Mouse (Mus musculus) thymus, postnatal 36 days (tissue): Measurements from ENCODE around the gene Tmc8.
A peak's percentile ranks its signal among the peaks of the same experiment; 100 is the strongest.
"Not testable (repeated sequence)": the region's sequence is repeated elsewhere in the genome, so short reads cannot be mapped to it uniquely, and the experiment has no call there.

ENCODE experiments used
- DNase-seq, 2 experiments: peaks; one replicate each; pipeline ENCODE4 v3.0.0; 2022; ENCODE audit warnings: mixed read lengths in 2 of 2

Tmc8 gene

DNA sequence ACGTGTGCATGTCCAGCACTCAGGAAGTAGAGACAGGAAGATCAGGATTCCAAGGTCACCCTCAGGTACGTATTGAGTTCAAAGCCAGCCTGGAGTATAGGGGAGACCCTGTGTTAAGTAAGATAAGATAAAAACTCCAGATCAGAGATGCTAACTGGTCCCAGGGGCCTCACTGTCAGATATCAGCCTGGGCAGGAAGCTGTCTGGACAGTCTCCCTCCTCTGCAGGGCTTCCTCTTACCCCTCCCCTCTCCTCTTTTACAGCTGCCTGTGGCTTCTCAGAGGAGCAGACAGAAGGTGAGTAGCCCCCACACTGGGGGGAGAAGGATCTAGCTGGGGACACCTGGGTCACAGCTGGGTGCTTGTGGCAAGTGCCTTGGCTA is 16.3 kb downstream of the Tmc8 start:
- DNase-seq, result peak in 1 of 2 experiments; percentile 52

DNA sequence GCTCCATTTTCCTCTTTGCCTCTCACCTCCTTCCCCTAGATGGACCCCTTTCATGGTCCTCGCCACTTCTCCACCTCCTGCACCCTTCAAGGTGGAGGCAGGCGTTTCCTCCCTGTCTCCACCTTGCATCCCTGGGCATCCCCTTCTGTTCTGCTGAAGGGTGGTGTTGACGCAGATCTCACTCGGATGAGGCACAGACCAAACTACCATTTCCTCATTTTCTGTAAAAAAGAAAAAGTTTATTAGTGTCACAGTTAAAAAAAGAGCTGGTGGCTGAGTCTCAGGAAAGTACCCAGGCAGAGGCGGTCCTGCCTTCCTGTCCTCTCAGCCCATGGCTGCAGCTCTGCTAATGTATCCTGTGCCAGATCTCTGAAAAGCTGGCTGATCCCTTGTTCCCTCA is 17.3 kb downstream of the Tmc8 start:
- no peak for DNase-seq

DNA sequence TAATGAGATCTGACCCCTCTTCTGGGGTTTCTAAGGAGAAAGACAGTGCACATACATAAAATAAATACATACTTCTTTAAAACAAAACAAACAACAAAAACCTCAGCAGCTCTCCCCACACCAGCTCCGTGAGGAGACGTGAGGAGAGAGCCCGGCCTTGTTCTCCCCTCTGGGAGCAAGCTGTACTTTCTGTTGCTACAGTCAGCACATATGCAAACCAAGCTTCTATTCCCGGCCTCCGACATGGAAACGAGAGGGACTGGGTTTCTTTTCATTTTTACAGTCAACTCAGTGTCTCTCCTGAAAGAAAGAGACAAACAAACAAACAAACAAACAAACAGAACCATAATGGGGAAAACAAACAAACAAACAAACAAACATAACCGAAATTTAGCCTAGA is 18.2 kb downstream of the Tmc8 start:
- DNase-seq, result no peak

DNA sequence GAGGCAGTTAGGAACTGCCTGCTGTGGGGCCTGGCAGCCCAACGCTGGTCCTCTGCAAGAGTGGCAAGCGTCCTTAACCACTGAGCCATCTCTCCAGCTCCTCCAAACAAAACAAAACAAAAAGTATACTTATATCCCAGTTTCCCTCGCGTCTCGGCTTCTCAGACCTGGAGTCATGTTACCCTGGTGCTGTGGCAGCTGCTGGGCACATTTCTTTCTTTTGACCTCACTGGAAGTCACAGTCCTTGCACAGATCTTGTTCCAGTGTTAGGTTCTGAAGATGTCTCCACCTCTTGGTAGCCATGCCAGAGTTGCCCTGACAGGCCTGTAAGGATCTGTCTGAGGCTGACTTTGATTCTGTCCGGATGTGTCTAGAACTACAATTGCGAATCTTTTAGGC is 19.8 kb downstream of the Tmc8 start:
- DNase-seq, result no peak

DNA sequence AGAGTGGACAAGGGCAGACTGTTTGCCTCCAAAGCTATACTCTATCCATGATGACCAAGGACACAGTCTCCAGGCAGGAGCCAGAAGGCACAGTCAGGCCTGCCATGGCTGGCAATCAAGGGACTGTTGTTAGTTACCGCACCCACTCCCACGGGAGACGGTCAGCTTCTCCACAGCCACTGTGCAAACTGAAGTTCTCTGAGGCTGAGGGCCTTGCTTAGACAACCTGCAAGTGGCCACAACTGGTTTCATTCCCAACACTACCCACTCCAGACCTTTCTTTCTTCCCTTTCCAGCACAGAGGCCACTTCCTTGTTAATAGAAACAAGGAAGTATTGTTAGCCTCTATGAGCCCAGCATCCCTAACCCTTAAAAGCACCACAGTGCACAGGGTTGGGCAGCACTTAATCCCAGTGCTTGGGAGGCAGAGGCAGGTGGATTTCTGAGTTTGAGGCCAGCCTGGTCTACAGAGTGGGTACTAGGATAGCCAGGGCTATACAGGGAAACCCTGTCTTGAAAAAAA is 21.4 kb downstream of the Tmc8 start:
- no peak for DNase-seq

DNA sequence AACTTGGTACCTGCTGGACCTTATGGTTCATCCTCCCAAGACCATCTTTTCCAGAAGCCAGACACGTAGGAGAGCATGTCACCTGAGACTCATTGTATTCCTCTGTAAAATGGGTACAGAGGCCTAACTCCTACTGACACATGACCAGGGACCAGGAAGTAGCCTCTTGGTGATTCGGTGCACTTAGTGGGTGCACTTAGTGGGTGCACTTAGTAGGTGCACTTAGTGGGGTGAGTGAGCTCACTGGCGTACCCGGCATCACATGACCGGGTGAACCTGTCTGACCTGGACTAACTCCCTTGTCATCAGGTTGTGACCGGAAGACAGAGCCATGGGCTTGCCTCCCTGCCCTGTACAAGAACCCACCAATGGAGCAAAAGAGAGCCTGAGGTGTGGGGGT is 24.9 kb downstream of the Tmc8 start:
- no peak for DNase-seq

DNA sequence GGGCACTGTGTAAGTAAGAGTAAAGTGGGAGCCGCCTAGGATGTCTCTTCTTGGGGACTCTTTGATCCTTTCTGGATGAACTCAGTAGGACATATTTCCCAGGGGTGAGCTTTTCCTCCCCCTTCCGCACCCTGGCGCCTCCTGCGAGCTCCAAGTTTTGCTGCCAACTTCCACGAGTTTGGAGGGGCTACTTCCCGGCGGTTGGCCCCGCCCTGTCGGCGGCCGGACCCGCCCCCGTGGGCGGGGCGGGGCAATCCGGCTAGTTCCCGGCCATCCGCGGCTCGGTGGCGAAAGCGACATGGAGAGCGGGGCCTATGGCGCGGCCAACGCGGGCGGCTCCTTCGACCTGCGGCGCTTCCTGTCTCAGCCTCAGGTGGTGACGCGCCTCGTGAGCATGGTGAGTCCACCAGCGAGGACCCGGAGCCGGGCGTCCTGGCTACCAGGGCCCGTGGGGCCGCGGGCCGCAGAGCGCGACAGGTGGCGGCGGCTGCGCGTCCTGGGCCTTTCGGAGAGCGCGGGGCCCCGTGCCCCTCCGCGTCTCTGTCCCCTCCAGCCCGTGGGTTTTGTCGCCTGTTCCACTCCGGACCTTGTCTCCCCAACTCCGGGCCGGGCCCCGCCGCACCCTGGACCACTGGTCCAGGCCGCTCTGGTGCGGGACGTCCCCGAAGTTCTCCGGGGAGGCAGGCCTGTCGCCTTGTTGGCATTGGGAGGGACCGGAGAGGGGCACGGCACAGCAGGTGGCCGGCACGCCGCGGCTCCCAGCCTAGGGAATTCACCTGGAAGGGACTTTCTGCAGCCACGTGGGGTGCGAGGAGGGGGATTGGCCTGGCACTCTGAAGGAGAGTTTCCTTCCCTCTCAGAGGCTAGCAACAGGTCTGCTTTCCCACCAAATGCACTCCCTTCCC is 27.8 kb downstream of the Tmc8 start, which contains the start of the genes Gm20708 and Syngr2:
Gm20708 (plus strand) TSS at position 262 of the 905 bp plus-strand sequence.
Syngr2 (plus strand) TSS at position 262 of the 905 bp plus-strand sequence.
- DNase-seq, result peak; percentile 75 to 76

DNA sequence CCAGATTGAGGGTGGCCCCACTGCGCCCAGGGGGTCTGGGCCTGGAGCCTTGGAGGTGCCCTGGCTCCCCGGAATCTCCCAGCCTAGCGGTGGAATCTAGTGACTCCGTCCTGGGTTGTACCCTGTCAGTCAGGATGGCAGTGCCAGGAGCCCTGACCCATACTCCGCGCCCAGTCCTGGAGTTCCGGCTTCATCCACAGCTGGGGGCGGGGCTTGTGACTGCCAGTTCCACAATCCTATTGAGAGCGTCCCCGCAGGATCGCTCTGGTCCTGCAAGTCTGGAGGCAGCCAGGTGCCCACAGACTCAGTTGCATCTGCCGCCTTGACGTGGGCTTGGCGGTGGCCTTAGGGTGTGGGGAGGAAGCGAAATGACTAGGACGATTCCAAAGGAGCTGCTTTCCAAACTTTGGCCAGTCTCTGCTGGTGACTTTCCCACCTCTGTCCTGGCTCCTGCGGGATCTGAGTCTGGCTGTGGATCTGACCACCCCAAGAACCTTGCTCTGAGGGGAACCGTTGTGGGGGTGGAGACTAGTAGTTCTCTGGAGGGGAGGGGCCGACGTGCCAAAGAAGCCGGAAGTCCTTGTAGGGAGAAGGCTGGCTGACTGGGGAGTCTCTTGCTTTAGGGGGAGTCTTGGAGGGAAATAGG is 28.6 kb downstream of the Tmc8 start:
- peak; percentile 81 to 85 for DNase-seq

DNA sequence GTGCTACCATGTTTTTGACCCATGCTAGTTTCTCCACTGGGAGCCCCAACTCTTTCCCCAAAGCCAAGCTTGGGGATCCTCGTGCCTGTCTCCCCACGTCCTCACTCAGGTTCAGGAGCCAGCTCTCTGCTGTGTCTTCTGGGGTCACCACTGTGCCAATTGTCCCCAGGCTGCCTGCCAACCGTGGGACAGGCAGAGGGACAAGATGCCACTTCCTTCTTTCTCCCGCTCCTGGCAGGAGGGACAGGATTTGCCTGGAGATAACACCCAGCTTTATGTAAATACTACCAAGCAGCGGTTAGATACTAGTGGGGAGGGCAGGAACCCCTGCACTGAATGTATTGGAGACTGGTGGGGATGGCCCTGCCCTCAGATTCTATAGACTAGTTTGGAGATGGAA is 32.0 kb downstream of the Tmc8 start:
- DNase-seq, result no peak

DNA sequence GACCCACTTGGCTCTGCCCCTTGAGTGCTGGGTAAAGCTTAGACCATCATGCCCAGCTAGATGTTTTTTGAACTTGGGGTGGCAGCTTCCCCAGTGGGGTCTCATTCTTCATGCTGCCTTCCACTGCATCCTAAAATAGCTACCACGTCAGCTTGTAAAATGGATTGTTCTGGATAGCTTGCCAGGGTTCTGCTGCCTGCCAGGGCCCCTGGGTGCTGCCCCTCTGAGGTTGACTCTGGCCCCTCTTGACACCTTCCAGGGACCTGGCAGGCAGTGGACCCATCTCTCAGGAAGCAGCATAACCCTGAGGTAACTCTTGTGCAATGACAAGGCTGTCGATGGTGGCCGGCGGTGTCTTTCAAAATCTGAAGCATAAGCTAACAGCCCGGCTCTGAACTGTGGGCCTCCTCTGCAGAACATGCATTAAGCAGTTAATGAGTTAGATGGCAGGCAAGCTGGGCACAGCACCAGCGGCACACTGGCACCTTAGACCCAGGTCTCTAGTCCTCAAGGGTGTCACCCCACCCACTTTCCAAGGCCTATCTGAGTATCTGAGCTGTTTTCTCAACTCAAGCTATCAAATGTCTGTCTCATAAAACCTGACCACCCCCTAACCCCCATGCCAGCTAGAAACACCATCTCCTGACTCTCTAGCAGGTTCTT is 33.0 kb downstream of the Tmc8 start:
- DNase-seq, result no peak

DNA sequence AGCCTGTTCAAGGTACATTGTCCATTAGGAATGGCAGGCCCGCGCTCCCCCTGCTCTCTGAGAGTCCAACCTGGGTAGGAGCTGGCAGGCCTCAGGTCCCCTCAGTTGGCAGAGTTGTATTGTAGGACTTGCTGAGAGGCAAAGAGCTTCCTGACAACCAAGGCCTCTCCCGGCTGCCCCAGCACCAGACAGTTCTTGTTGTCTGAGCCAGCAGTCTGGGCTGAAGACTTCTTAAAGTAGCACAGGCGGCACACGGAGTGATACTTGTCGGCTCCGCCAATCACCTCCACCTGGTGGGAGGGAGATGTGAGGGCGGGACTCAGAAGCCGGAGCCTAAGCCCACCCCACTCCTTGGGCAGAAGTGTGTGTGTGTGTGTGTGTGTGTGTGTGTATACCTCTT is 34.0 kb downstream of the Tmc8 start:
- not testable (repeated sequence) for DNase-seq

DNA sequence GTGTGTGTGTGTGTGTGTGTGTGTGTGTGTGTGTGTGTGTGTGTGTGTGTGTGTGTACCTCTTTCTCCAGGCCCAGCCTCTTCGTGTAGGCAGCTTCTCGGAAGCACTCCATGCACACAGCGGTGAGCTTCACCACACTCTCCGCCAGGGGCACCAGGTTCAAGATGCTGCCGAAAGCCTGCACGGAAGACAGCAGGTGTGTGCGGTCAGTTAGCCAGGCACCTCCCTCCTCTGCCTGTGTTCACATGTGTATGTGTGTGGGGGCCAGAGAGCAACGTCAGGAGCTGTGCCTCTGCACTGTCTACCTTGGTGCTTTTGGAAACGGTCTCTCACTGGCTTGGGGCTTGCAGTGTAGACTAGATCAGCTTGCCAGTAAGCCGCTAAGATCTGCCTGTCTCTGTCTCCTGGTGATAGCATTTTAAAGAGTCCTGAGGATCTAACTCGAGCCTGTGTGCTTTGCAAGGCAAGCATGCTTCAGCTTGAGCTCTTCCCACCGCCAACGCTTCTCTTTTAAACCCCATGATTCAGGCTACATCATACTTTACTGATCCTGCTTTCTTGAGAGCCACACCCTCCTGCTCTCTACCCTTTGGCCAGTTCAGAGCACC is 34.6 kb downstream of the Tmc8 start:
- DNase-seq, result no peak

DNA sequence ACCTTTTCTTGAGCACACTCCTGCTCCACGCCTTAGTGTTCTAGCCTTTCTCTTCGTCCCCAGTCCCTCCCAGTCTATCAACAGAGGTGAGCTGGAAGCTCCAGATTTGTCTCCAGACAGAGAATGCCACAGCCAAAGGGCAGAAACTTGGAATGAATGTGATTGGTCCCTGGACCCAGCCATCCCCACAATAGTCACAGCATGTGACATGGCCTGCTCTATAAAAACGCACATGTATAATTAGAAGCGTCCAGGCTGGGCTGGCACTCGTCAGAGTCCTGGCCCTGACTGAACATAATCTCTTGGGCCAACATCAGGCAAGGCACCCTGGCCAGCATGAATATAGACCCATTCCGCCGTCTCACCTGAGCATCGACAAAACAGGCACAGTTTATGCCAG is 37.2 kb downstream of the Tmc8 start:
- no peak for DNase-seq

DNA sequence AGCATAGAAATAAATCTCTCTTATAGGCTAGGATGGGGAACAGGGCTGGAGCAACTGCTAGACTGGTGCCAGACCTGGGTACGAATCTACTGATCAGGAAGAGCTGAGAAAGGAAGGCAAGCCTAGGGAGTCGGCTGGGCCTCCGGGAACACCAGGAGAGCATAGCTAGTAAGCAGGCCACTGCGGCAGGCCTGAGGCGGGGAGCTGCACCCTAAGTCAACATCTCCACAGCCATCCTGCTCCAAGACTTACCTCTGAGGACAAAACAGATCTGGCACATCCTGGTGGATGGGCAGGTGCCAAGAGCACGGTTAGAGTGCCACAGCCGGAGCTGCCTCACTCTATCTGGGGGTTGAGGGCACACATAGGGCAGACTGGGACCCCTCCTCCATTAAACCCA is 38.3 kb downstream of the Tmc8 start:
- no peak for DNase-seq

DNA sequence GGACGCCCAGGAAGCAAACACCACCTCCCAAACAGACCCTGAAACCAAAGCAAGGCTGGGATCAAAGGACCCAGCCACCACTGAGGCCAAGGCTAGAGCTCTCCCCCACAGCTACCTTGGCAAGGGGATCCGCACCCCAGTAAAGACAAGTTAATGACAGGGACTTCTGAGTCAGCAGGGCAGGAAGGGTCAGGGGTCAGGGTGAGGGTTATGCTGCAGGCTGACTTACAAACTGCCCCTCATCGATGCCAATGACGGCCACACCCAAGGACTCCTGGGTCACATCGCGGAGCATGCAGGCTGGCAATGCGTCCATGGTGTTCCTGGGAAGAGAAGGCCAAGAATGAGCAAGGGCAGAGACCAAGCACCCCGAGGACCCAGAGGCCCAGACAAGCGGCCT is 40.0 kb downstream of the Tmc8 start:
- DNase-seq, result no peak

DNA sequence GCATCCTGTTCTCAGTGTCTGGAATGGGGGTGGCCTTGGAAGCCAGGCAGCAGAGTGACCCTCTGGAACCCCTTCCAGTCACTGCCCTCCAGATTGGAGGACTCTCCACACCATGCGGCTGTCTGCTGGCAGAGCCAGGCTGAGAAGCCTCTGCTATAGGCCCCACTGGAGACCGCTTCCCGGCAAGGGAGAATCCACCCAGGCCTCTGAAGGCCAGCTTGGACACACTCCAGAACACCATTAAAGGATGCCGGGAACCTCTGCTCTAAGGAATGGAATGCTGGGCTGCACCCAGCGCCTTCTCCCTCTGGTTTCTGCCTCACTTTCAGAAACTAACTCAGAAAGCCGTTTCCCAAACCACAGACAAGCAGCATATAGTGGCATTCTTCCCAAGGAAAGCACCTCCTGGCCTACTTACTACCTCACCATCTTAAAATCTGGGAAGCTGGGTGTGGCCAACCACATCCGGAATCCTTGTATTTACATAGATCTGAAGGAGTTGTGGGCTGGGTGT is 40.9 kb downstream of the Tmc8 start:
- DNase-seq, result no peak

DNA sequence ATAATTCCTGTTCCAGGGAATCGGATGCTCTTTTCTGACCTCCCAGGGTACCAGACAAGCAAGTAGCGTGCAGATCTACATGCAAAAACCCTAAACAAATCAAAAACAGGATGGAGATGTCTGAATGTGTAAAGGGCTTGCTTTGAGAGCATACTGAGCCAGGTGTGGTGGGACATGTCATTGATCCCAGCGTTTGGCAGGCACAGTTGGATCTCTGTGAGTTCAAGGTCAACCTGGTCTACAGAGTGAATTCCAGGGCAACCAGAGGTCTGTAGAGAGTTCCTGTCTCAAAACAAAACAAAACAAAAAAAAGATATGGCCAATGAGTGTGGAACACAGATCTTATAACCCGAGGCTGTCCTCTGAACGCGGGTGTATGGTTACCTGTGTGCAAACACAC is 41.5 kb downstream of the Tmc8 start:
- DNase-seq, result no peak

DNA sequence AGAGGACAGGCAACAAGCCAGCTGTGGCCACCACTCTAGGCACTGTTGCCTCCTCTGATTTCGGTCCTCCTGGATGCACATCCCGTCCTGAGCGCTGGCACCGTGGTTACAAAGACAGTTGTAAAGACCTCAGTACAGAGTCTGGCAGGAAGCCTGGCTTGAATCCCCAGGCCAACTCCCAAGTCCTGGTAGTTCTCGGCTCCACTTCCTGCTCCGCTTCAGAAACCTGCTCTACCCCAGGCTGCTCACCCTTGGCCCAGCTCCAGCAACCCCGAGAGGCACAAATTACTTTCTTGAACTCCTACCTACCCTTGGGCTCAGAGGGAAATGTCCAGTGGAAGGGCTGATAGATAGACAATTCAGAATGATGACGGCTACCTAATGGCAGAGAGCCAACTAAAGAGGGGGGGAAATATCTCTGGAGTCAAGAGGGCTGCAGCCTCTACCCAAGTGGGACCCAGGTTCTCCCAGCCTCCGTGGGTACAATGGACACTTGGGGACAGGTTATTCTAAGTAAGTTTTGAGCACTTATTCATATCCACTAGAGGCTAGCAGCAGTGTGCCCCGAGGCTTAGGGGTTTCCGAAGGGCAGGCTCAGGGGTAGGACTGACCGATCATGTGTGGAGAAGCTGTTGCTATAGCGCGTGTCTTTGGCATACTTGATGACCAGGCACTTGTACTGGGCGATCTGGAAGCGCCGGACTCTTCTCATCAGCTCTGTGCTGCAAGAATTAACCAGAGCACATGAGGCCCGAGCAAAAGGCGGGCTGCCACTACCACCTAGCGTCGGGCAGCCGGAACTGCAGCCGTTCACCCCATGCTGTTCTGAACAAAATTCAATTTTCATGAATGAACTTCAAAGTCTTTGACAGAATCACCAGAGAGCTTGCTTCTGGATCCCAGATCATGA is 42.4 kb downstream of the Tmc8 start:
- DNase-seq, result peak; percentile 77 to 79

DNA sequence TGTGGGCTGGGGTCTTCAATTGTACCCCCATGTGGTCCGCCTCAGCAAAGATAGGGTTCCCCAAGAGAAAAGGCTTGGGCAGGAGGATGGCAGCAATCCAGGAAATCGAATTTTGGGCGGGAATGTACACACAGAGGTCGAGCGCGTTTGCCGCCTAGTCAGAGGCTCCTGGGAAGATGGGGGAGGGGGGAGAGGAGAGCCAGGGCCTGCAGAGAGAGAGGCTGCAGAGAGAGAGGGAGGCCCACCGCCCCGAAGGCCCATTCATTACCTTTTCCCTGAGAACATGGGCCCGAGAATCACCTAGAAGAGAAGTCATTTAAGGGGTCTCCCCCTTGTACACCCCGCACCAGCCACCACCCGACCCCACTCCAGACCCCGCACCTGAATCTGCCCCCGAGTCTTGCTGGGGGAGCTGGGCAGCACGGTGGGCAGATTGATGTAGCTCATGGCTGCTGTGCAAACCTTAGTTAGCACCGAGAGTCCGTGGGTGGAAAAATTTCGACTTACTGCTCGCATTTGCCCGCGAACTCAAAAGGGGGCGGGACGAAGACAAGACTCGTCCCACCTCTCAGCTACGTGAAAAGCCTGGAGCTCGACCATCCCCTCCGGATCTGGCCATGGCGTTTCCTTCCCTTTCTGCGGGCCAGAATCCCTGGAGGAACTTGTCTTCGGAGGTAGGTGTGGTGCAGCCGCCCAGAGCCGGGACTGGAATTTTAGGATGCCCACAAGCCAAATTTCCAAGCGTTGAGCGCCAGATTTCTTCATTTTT is 43.6 kb downstream of the Tmc8 start, which contains the start of the genes Afmid and Tk1:
Afmid (plus strand) TSS at position 592 of the 769 bp plus-strand sequence.
Tk1 (minus strand) TSS at position 760 of the 769 bp plus-strand sequence.
- DNase-seq, result peak; percentile 59 to 75

DNA sequence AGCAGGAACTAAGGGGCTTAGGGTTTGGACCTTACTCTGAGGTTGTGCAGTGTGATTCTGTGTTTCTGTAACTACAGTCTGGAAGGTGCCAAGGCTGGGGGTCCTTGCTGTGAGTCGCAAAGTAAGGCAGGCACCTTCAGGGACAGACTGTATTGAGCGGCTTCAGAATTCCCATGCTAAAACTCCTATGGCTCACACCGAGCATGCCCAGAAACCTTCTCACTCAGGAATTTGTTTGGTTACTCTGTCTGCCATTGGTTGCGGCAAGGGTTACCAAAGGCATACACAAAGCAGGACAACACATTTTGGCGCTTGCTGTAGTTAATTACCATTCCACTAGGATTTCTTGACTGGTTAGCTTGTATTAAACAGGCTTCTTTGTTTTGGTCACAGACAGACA is 44.3 kb downstream of the Tmc8 start:
- DNase-seq, result no peak

DNA sequence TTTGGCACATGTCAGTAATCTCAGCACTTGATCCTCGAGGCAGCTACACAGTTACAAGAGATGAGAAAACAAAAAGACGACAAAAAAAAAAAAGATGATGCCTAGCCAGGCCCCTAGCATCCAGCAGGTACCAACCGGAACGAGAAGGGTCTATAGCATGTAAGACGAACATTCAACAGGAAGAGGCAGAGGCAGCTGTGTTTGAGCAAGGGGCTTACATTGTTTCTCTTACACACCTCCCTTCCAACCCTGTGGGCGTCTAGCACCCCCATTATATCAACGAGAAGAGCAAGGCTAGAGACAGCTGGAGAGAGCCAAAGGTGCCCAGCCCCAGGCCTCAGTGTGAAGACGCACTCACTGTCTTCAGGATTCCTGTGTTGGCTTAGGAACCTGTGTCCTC is 45.0 kb downstream of the Tmc8 start:
- no peak for DNase-seq
